Mouse (Mus musculus) 416B (cell line): ENCODE measurements at regions not wholly inside any gene's neighbourhood (a gene's known extent, or its start where the extent isn't known, plus 50 kb on each side); places are given as distances from the start of the nearest gene placed in this dataset.

Source experiments
- DNase-seq: peaks from one replicate; pipeline ENCODE4 v3.0.0; 2011; ENCODE audit warnings: low read depth

GRCm38 (mm10) chr14:70839126-70839525 lies 239.5 kb upstream of the Fam160b2 start:
- no peak for DNase-seq

GRCm38 (mm10) chr14:70837528-70837927 lies 237.9 kb upstream of the Fam160b2 start:
- no peak for DNase-seq

- no peak for DNase-seq
Measured at GRCm38 (mm10) chr14:70833238-70833637, 233.6 kb upstream of the Fam160b2 start.

- no peak for DNase-seq
Measured at GRCm38 (mm10) chr14:70832462-70833212, 233.0 kb upstream of the Fam160b2 start.

GRCm38 (mm10) chr14:70832042-70832441 lies 232.4 kb upstream of the Fam160b2 start:
- DNase-seq: peak; percentile 35
